Mouse (Mus musculus): ENCODE data around the gene Depdc5. TPM values are rescaled to one million over a fixed set of nuclear protein-coding genes. Genes with fewer than 3 reads are reported as not detected.
"Not testable (repeated sequence)": the region's sequence is repeated elsewhere in the genome, so short reads cannot be mapped to it uniquely, and the experiment has no call there.

Depdc5 gene
- polyA plus RNA-seq, 1 experiment from 2014 or later: 24.1 TPM

- DNase-seq (ENCODE audit: low read depth, low spot score) (no peak), ATAC-seq (no peak)
- peak; percentile 89 for TF ChIP-seq CTCF (IDR thresholded peaks at IDR 0.05)
- in situ Hi-C loops (cut with MboI; ENCODE audit: low pct_unique_long_range_greater_than_20kb): loop anchor here (10.0 to 25.0 kb wide), 2 partner anchors 327 to 445 kb away; no protein-coding TSS in a partner anchor
- ChIA-PET POLR2A (no interaction called here), CTCF (interaction anchor here (0.9 to 1.3 kb wide), 3 partner anchors 17 to 104 kb away, joined by 3 to 8 read pairs (median 3); no protein-coding TSS in a partner anchor)
- no peaks in the 10 kb centered on the region for H3K27me3 ChIP-seq
Observed at GRCm38 (mm10) chr5:33039510-33039911, 176.0 kb downstream of the Depdc5 start.

- DNase-seq (ENCODE audit: low read depth, low spot score); POLR2A ChIA-PET; H3K27me3 ChIP-seq; ATAC-seq: not testable (repeated sequence)
- in situ Hi-C loops (cut with MboI; ENCODE audit: low pct_unique_long_range_greater_than_20kb): loop anchor here (5.0 to 25.0 kb wide), 2 partner anchors 52 to 328 kb away; no protein-coding TSS in a partner anchor
- CTCF ChIA-PET: interaction anchor here (1.0 to 6.4 kb wide), 2 partner anchors 10 to 103 kb away, joined by 3 to 59 read pairs; no protein-coding TSS in a partner anchor
Observed at GRCm38 (mm10) chr5:33040735-33041134, 177.2 kb downstream of the Depdc5 start.

GRCm38 (mm10) chr5:33043397-33043796 lies 179.9 kb downstream of the Depdc5 start:
- ChIA-PET POLR2A (interaction anchor here (0.6 to 0.7 kb wide), 2 partner anchors 172 to 1817 kb away, joined by 3 read pairs; no protein-coding TSS in a partner anchor), CTCF (interaction anchor here (1.1 to 6.4 kb wide), 3 partner anchors 10 to 100 kb away, joined by 4 to 59 read pairs (median 14); no protein-coding TSS in a partner anchor)
- H3K27me3 ChIP-seq: no peaks in the 10 kb centered on the region
- in situ Hi-C loops (cut with MboI; ENCODE audit: low pct_unique_long_range_greater_than_20kb): loop anchor here (5.0 to 25.0 kb wide), 2 partner anchors 49 to 331 kb away; no protein-coding TSS in a partner anchor
- DNase-seq (ENCODE audit: low read depth, low spot score) (no peak), ATAC-seq (no peak)
- TF ChIP-seq CTCF (IDR thresholded peaks at IDR 0.05): no peak

Other genes starting within 250 kb of the Depdc5 start
- gene Pisd, start 78.1 kb upstream of the Depdc5 start, polyA plus RNA-seq (2021): 58.8 TPM
- not detected for gene Gm20671, start 36.6 kb upstream of the Depdc5 start, polyA plus RNA-seq (2021)
- gene Prr14l, start 9.4 kb upstream of the Depdc5 start, polyA plus RNA-seq (2021): 16.4 TPM
- gene Ywhah, start 155.1 kb downstream of the Depdc5 start, polyA plus RNA-seq (2021): 296 TPM
- gene Slc5a1, start 240.5 kb downstream of the Depdc5 start, polyA plus RNA-seq (2021): 0.04 TPM